Mouse (Mus musculus): Measurements from ENCODE around the gene Gm20604.

DNA sequence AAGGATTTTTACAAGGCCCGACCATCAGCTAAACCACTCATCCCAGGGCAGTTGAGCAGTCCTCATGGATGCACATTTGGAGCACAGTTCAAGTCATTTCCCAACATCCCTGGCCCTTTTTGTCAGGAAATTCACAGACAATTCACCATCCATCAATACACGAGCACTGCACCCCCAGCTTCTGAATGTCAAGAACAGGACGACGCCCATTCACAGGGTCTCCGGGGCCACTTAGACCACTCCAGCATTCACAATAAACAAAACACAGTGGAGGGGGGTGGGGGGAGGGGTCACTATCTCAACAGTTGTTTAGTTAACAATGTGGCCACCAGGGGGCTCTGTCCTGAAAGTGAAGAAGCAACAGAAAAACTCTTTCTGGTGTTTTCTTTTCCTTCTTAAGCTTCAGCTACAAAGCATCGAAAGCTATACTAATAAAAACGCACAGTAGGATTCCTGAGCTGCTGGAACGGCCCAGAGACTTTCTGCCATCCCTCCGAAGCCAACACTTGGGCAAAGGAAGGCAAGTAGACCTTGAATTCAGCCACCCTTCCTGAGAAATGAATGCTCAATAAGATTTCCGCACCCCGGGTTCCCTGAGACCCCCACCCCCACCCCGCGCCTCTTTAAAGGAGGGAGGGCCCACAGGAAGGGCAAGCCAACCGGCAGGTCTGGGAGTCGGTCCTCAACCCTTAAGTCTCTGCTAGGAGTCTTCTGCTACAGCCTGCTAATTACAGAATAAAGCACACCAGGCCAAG lies 55.9 kb downstream of the Gm20604 start:
- TF ChIP-seq CTCF (conservative IDR thresholded peaks at IDR 0.05; ENCODE audit: insufficient read depth, insufficient read length, low read depth, low read length) (peak; percentile 36), POLR2A (IDR thresholded peaks at IDR 0.05; ENCODE audit: low read depth, low read length) (no peak)

Data from kidney, adult 2 months (tissue).